Mouse (Mus musculus): ENCODE results near the gene Lmntd1. TPM values are rescaled to one million over a fixed set of nuclear protein-coding genes. Genes with fewer than 3 reads are reported as not detected.
"Not testable (repeated sequence)": the region's sequence is repeated elsewhere in the genome, so short reads cannot be mapped to it uniquely, and the experiment has no call there.

The Lmntd1 gene
- total RNA-seq, 4 experiments from 2014 or later = 1.1 to 3.6 (median 3.2) TPM

DNA sequence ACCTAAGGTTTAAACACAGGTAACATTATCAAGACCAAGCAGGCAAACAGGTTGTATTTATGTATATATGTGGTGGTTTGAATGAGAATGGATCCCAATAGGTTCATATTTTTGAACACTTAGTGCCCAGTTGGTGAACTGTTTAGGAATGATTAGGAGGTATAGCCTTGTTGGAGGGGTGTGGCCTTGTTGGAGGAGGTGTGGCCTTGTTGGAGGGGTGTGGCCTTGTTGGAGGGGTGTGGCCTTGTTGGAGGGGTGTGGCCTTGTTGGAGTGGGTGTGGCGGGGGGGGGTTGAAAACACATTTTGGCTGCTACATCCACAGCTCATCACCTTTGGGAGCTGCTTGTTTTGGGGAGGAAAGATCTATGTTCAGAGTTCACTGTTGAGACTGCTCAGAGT is 270.7 kb downstream of the Lmntd1 start:
- DNase-seq (ENCODE audit: low spot score) = no peak

- DNase-seq (ENCODE audit: low spot score) = no peak
Measured at GRCm38 (mm10) chr6:145342836-145343235, 271.3 kb downstream of the Lmntd1 start.

DNA sequence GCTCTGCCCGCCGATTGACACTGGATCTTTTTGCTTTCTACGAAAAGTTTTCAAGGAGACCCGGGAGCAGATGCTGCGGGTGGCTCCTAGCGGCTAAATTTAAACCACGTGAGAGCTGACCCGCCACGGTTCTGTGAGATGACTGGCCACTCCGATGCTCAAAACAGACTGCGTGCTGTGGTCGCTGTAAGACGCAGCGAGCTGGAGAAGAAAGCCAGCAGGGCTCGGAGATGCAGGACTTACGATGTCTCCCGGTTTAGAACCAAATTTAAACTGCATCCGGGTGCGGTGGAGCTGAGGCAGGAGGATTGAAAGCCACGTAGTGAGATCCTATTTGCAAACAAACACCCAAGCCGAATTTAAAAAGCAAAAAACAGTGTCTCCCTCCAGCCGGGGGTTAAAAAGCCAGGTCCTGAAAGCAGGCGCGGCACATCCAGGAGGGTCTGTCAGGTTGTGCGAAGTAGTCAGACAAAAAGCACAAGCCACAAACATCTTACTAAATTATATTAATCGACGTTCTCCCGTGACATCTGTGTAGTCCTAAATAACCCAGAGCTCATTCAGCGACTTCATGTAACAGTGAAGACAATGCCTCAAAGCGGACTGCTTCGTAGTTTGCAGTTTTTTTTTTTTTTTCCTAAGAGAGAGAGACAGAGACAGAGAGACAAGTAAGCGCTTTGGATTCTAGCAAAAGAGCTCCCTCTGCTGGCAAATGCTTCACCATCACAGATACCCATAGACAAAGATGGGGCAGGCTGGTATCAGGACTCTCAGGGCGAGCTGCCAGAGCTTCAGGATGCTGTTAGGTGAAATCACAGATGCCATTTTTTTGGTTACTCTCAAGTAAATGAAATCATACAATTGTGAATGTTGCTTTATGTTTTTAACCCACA is 272.6 kb downstream of the Lmntd1 start:
- DNase-seq (ENCODE audit: low spot score) = peak; percentile 90

DNA sequence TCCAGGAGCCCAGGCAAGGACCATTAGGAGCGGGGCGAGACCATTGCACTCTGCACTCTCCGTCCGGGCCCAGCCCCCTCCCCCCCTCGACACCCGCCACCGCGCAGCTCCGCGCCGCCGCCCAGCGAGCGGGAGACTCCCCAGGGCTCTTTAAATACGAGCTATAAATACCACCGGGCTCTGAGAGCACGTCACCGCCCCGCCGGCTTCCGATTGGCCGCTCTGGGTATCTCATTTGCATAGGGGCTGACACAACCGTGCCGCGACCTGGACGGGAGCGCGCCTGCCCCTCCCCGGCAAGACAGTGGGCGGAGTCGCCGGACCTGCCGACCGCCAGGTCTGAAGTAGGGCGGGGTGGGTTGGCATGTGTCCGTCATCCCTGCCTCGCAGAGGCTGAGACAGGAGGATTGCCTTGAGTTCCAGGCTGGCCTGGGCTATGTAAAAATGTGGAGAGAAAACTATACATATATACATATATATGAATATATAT is 273.4 kb downstream of the Lmntd1 start:
- DNase-seq (ENCODE audit: low spot score) = peak; percentile 97

- peak; percentile 87 for DNase-seq (ENCODE audit: low spot score)
Measured at GRCm38 (mm10) chr6:145339956-145340656, 274.0 kb downstream of the Lmntd1 start.

DNA sequence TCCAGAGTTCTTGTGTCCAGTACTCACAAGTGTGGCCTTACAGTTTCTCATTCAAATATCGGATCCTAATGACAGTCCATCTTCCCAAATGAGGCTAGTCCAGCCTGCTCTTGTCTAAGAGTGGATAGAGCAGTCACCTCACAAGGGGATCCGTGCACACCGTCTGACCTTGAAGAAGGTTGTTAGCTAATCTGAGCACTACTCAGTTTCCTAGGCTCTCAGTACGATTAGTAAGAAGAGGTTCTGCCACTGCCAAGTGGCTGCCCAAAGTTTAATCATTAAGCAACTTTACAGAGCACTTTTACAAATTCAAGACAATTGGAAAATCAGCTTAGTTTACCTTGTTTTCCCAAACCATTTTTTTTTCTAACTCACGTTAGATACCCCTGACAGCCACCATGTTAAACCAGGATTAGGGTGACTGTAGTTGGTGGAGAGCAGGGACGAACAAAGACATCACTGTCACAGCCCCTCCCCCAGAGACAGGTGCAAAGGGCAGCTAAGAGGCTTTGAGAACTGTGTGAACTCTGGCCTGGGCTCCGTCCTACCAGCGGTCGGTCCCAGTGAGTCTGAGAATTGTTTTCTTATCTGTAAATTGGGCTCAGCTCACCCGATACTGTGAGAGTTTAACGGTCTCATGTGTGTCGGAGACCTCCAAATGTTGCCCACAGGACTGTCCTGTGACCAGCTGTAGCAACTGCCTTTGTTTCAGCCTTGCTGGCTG is 275.4 kb downstream of the Lmntd1 start:
- no peak for DNase-seq (ENCODE audit: low spot score)

GRCm38 (mm10) chr6:145337521-145337920 is 276.6 kb downstream of the Lmntd1 start:
- DNase-seq (ENCODE audit: low spot score) = not testable (repeated sequence)

DNA sequence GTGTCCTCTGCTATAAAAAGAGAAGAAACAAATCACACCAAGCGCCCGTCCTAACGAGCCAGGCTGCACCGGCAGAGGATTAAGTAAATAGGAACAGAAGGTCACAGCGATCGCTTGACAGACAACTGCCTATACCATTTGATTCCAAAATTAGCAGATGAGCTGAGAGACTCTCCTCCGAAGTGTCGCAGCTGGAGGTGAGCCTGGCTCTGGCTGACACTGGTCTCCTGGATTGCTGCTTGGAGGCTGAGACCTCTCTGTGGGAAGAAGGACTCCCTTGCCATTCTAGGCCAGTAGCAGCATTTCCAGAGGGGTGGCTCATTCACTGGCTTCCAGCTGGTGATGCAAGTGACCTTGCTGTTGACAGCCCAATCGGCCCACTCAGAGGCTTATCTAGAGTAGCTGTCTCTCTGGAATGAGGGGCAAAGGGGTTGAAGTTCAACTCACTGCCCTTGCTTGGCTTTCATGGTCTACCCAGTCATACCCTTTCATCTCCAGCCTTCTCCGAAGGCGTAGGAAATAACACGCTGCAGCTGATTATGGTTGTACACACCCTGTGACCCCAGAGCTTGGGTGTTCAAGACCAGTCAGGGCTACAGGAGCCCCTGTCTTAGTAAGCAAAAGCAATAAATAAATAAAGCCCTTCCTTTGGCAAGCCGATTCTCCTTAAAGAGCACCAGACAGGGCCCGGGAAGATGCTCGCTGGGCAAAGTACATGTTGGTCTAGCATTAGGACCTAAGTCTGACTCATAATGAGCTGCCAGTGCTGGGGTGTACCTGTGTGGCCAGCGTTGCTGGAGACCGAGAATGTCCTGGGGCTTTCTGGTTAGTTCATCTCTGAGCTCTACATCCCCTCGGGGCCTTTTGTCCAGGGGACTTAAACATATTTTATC is 278.0 kb downstream of the Lmntd1 start:
- DNase-seq (ENCODE audit: low spot score) = no peak

DNA sequence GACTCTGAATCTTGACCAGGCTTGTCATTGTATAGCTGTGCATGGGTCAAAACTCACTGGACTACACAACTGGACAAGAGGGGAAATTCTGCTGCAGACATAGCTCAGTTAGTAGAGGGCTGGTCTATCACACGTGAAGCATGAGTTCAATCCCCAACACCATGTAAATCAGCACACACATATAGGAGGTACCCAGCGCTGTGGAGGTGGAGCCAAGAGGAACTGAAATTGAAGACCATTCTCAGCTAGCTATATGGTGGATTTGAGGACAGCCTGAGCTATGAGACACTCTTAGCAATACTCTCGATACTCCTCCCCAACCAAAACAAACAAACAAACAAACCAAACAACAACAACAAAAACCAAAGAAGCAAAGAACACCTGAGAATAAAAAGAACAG is 279.9 kb downstream of the Lmntd1 start:
- DNase-seq (ENCODE audit: low spot score) = no peak

- no peak for DNase-seq (ENCODE audit: low spot score)
Measured at GRCm38 (mm10) chr6:145326141-145326806, 287.8 kb downstream of the Lmntd1 start.

DNA sequence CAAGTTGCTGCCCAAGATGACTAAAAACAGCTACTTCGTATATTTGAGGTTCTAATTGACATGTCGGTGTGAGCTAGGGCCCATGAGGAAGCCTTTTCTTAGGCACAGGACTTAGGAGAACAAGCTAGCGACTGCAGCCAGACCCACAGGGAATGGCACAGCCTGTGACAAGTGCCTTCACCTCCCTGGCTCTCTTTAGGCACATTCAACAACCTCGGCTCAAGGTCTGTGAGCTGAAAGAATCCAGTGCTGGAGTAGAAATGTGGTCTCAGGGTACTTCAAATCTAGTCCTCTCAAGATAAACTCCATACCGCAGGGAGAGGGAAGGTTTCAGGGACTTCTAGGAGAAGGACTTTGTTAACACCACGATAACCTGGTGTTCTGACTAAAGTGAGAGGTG is 289.0 kb downstream of the Lmntd1 start:
- no peak for DNase-seq (ENCODE audit: low spot score)

DNA sequence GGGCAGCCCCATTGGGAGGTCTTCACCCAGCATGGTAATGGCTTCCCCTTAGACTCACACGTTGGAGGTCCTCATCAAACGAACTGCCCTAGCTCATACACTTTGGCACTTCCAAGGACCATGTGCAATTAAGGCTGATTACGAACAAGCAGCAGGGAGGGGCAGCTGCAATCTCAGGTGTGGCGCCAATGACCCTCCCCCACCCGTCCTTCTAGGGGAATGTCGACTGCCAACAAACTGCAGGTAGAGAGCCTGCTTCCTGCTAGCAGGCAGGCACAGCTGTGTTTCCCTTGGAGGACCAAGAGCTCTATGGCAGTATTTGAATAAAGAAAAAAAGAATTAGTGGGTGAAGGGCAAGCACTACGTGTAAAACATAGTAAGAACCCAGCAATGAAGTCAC is 289.6 kb downstream of the Lmntd1 start:
- DNase-seq (ENCODE audit: low spot score) = no peak

DNA sequence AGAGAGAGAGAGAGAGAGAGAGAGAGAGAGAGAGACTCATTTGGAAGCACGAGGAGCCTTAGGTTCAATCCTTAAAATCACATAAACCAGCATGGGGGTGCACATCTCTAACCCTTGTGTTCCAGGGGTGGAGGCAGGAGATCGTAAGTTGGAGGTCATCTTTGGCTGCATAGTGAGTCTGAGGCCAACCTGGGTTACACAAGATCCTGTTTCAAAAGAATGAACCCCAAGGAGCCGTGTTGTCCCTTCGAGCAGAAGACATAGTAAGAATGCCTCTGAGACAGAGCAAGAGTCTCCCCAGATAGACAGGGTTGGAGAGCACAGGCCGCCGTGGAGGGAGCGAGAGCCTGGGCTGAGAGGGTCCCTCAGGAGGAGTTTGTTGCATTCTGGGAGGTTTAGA is 291.9 kb downstream of the Lmntd1 start:
- DNase-seq (ENCODE audit: low spot score) = no peak

DNA sequence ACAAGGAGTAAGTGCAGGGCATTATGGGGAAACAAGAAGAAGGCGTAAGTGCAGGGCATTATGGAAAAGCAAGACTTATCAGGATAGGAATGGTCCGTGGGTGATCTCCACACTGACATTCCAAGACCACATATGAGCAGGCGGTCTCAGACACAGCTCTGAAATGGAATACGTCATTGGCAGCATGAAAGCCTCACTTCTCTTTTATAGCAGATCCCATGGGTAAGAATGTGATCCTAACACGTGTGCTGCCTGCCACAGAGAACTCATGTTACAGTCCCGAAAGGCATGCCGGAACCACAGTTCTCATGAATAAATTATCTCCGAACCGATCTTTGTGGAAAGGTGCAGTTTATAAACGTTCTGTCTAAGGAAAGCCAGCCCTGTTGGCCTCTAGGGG is 294.0 kb downstream of the Lmntd1 start:
- no peak for DNase-seq (ENCODE audit: low spot score)

Other genes starting within 250 kb of the Lmntd1 start
- under 1 TPM in 3 of 4 experiments, not detected in 1; 0.14 to 0.22 (median 0.19) TPM for gene Tuba3b, start 1.4 kb upstream of the Lmntd1 start, total RNA-seq (2022)
- 10 to 100 TPM; 54.3 to 61.5 (median 55.4) TPM for gene Rassf8, start 132.4 kb upstream of the Lmntd1 start, total RNA-seq (2022)

Data from heart, adult 8-10 months (tissue).